Mouse (Mus musculus): Measurements from ENCODE around the gene Irf3. TPM values are rescaled to one million over a fixed set of nuclear protein-coding genes. Genes with fewer than 3 reads are reported as not detected.

Irf3 gene
- polyA plus RNA-seq, 2 experiments, result 92.7 to 168 TPM

- no peak overlapping the region for H3K9ac ChIP-seq (ENCODE audit: low read depth, low read length, severe bottlenecking)
- no peaks in the 10 kb centered on the region for H3K27me3 ChIP-seq (ENCODE audit: control insufficient read depth, insufficient read depth, low read length)
- DNase-seq (ENCODE audit: low spot score) (no peak), ATAC-seq (ENCODE audit: low FRiP score, low read depth) (no peak)
- TF ChIP-seq POLR2A (IDR thresholded peaks at IDR 0.05; ENCODE audit: borderline replicate concordance, extremely low read depth, insufficient read depth, insufficient read length), result no peak
- H3K36me3 ChIP-seq (ENCODE audit: control insufficient read depth, insufficient read depth, low read length), result peaks cover 49% of the 10 kb centered on the region
- H3K4me3 ChIP-seq (replicated peaks; ENCODE audit: low read length), result peak overlapping the region; percentile 100; the same call in 1 of the 2 replicates
- H3K4me2 ChIP-seq (replicated peaks; ENCODE audit: low read depth, low read length, severe bottlenecking), result peak overlapping the region; percentile 64
- peaks cover 19% of the 10 kb centered on the region for H3K4me1 ChIP-seq (ENCODE audit: control insufficient read depth, insufficient read depth, low read length)
- WGBS, result 77% methylated on average over 7 of the region's 7 CpGs
- no peaks in the 10 kb centered on the region for H3K9me3 ChIP-seq (ENCODE audit: control insufficient read depth, low read length)
- 0 out of 2 replicates have a peak overlapping the region, but pooled peaks have one; percentile 19 for H3K27ac ChIP-seq (replicated peaks; ENCODE audit: low read depth, low read length)
Observed at GRCm38 (mm10) chr7:44983944-44984832, 13.3 kb upstream of the Irf3 start.

GRCm38 (mm10) chr7:44984833-44985164 is 12.6 kb upstream of the Irf3 start:
- H3K27ac ChIP-seq (replicated peaks; ENCODE audit: low read depth, low read length), result no peak overlapping the region

GRCm38 (mm10) chr7:44985595-44986191 is 11.8 kb upstream of the Irf3 start:
- Histone ChIP-seq H3K4me3 (replicated peaks; ENCODE audit: low read length) (peak overlapping the region; percentile 100), H3K27me3 (ENCODE audit: control insufficient read depth, insufficient read depth, low read length) (no peaks in the 10 kb centered on the region), H3K36me3 (ENCODE audit: control insufficient read depth, insufficient read depth, low read length) (peaks cover 43% of the 10 kb centered on the region), H3K4me2 (replicated peaks; ENCODE audit: low read depth, low read length, severe bottlenecking) (peak overlapping the region; percentile 64), H3K9me3 (ENCODE audit: control insufficient read depth, low read length) (no peaks in the 10 kb centered on the region), H3K27ac (replicated peaks; ENCODE audit: low read depth, low read length) (peak overlapping the region; percentile 91), H3K9ac (ENCODE audit: low read depth, low read length, severe bottlenecking) (peak overlapping the region; percentile 98), H3K4me1 (ENCODE audit: control insufficient read depth, insufficient read depth, low read length) (peaks cover 19% of the 10 kb centered on the region)
- TF ChIP-seq POLR2A (IDR thresholded peaks at IDR 0.05; ENCODE audit: borderline replicate concordance, extremely low read depth, insufficient read depth, insufficient read length), result no peak
- WGBS, result under 1% methylated on average over 44 of the region's 45 CpGs
- ATAC-seq (ENCODE audit: low FRiP score, low read depth) (no peak), DNase-seq (ENCODE audit: low spot score) (peak; percentile 71)

More at GRCm38 (mm10) chr7:44984833-44985164, 12.6 kb upstream of the Irf3 start:
- H3K9ac ChIP-seq (ENCODE audit: low read depth, low read length, severe bottlenecking), result no peak overlapping the region
- no peaks in the 10 kb centered on the region for H3K27me3 ChIP-seq (ENCODE audit: control insufficient read depth, insufficient read depth, low read length)
- H3K4me2 ChIP-seq (replicated peaks; ENCODE audit: low read depth, low read length, severe bottlenecking), result peak overlapping the region; percentile 64
- no peaks in the 10 kb centered on the region for H3K9me3 ChIP-seq (ENCODE audit: control insufficient read depth, low read length)
- ATAC-seq (ENCODE audit: low FRiP score, low read depth), result no peak
- peaks cover 44% of the 10 kb centered on the region for H3K36me3 ChIP-seq (ENCODE audit: control insufficient read depth, insufficient read depth, low read length)
- peaks cover 19% of the 10 kb centered on the region for H3K4me1 ChIP-seq (ENCODE audit: control insufficient read depth, insufficient read depth, low read length)
- TF ChIP-seq POLR2A (IDR thresholded peaks at IDR 0.05; ENCODE audit: borderline replicate concordance, extremely low read depth, insufficient read depth, insufficient read length), result no peak
- WGBS, result 37% methylated on average over 3 of the region's 3 CpGs
- no peak for DNase-seq (ENCODE audit: low spot score)
- H3K4me3 ChIP-seq (replicated peaks; ENCODE audit: low read length), result peak overlapping the region; percentile 100

GRCm38 (mm10) chr7:44986192-44986878 is 11.1 kb upstream of the Irf3 start, which contains the start of gene Prmt1:
TSS of gene Prmt1 (minus strand) at chr7:44986568.
- peak within 1 kb of the TSS; percentile 64 for H3K4me2 ChIP-seq (replicated peaks; ENCODE audit: low read depth, low read length, severe bottlenecking)
- peaks cover 43% of the 10 kb centered on the region for H3K36me3 ChIP-seq (ENCODE audit: control insufficient read depth, insufficient read depth, low read length)
- peak within 1 kb of the TSS; percentile 100 for H3K4me3 ChIP-seq (replicated peaks; ENCODE audit: low read length)
- H3K4me1 ChIP-seq (ENCODE audit: control insufficient read depth, insufficient read depth, low read length), result peaks cover 19% of the 10 kb centered on the region
- ATAC-seq (ENCODE audit: low FRiP score, low read depth), result peak; percentile 96
- H3K9ac ChIP-seq (ENCODE audit: low read depth, low read length, severe bottlenecking), result peak within 1 kb of the TSS; percentile 98
- H3K27me3 ChIP-seq (ENCODE audit: control insufficient read depth, insufficient read depth, low read length), result no peaks in the 10 kb centered on the region
- 3% methylated on average over 38 of the region's 42 CpGs for WGBS
- peak within 1 kb of the TSS; percentile 95 for H3K27ac ChIP-seq (replicated peaks; ENCODE audit: low read depth, low read length)
- peak; percentile 100 for DNase-seq (ENCODE audit: low spot score)
- peak; percentile 93; the same call in 1 of the 2 replicates for TF ChIP-seq POLR2A (IDR thresholded peaks at IDR 0.05; ENCODE audit: borderline replicate concordance, extremely low read depth, insufficient read depth, insufficient read length)
- H3K9me3 ChIP-seq (ENCODE audit: control insufficient read depth, low read length), result no peaks in the 10 kb centered on the region

All from limb, embryonic 14.5 days (tissue).